Mouse (Mus musculus): ENCODE results near the gene Moap1.

Gene Moap1

DNA sequence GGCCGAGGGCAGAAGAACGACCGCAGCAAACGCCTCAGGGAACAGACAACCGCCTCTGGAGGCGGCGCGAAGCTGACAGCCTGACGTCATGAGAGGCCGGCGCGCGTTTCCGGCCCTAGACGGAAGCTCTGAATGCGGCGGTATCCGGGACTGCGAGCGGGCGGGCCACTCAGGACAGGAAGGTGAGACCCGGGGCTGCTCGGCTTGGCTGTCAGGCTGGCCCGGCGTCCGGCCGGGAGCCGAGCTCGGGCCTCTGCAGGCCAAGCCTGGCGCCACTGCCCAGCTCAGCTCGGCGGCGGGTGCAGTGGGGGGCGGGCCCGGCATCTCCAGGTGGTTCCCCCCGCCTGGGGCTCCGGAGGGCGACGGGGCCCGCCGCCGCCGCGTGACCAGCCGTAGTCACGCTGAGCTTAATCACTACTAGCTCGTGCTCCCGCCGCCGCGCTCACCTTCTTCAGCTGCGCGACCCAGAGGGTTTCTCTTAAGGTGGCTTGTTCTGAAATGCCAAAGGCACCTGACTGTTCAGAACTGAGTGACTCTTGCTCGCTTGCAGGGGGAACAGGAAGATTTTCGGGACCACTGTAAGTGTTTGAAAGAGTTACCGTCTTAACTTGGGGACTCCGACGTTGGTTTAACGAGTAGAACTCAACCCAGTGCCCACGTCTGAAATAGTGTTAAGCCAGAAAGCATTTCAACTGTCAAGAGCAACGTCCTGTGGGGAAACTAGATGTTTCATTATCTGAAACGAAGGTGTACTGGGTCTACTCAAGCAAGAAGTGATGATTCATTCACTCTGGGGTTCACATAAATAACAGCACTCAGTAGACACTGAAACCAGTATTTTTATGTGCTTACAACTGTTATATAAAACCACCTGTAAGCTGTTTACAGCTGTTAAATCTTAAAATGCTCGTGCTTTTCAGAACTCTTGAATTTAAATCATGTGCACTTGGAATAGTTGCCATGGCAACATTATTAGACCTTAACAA is at the start of gene Moap1, which contains the start of gene Tmem251:
TSS of gene Moap1 (minus strand) at position 73 of the 986 bp plus-strand sequence.
TSS of gene Tmem251 (plus strand) at position 174 of the 986 bp plus-strand sequence.
- peak; percentile 92 to 96 for DNase-seq

DNA sequence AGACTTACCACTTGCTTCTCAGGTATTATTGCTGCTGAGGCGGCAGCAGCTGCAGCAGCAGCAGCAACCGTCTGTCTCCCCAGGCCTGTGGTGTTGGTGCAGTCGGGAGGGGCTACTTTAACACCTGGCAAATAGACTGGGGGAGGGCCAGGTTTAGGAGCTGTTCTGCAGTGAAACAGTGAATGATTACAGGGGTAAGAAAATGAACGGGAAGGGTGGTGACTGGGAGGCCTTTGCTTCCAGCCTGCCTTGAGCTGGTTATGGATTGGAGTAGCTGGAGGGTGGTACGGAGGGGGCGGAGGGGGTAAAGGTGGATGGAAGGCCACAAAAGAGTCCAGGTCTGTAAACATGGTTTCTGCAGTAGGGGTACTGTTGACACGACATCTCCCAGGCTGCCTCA is 44.5 kb upstream of the Moap1 start:
- DNase-seq, result no peak

DNA sequence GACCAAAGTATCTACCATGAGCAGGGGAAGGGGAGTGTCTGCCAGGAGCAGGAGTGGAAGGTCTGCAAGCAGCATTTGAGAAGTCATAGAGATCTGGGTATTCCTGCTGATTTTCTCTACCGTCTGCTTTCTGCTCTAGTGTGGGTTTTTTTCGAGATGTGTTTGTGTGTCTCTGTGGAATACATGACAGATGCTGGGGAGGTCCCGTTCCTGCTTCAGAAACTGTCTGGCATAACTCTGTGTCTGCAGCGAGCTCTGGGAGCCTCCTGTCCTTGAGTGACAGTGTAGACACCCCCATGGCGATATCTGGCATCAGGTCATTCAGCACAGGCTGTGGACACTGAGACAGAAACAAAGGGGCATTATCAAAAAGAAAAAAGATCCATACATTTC is 42.1 kb upstream of the Moap1 start:
- DNase-seq, result no peak

DNA sequence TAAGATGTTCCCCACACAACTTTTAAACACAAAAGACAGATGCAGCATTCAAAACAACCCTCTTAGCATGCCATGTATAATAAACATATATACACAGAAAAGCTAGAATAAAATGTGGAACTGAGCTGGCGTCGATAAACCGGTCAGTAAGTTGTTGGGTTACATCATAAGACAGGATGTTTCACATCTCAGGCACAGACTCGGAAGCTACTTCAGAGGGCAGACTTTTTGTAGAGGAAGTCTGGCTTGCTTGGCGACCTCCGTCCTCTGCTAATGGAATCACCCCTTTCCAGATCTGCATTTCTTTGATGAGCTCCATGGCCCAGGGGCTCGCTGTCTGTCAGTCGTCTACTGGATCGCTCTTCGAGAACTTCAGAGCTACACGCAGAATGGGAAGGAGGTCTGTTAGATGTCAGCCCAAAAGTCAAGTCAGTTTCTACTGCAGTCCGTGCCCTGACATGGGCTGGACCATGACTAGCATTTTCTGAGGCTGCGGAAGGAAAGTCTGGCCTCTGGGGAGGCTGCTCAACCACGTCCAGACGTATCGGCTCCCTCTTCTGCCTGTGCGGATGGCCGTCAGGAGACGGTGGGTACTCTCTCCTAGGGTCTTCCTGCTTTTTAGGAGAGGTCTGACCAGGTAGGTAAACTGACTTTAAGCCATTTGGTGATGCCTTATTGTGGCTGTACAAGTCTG is 41.6 kb upstream of the Moap1 start:
- DNase-seq, result no peak

DNA sequence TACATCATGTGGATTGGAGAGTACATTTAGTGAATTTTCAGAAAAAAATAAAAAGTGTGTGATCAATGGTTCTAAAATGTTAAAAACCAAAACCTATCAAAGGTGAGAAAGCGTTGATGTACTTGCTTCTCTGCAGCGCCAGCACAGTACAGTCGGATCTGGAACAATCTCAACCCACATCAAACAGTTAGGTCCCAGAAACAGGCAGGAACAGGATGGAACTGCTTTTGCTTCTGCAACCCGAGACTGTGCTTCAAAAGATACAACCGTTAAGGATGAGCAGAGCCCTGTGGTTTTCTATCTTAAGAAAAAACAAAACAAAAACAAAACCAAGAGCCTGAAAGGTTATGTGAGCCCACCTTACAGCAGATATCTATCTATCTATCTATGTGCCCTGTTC is 39.4 kb upstream of the Moap1 start:
- no peak for DNase-seq

DNA sequence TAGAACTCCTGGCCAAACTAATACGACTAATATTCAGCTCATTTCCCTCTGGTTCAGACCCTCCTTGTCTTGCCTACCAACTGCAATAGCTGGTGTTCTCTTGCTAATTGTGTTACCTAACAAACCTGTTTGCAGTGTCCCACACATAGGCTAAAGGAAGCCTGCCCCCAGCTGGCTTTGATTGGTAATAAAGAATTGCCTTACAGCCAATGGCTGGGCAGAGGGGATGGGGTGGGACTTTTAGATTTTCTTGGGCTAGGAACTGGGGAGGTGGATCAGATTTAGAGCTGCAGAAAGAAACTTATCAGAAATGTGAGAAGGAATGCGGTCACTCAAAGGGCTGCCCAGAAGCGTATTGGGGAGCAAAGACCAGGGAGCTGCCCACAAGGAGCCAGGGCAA is 36.0 kb upstream of the Moap1 start:
- DNase-seq, result peak; percentile 36 to 48

DNA sequence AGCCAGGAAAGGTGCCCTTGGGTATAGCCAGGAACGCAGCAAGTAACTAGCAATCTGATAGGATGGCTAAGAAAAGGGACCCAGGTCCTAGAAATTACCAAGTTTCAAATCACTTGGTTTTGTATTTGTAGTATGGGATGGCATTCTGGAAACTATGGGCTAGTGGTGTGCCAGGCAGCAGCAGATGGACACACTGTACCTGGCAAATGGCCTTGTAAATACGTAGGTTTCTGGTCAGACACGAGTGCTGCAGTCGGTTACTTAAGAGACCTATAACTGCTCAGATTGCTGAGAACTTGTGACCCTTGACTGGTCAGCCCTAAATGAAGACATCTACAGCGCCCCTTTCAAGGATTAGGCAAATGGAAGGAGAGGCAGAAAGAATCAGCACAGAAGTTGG is 34.7 kb upstream of the Moap1 start:
- no peak for DNase-seq

DNA sequence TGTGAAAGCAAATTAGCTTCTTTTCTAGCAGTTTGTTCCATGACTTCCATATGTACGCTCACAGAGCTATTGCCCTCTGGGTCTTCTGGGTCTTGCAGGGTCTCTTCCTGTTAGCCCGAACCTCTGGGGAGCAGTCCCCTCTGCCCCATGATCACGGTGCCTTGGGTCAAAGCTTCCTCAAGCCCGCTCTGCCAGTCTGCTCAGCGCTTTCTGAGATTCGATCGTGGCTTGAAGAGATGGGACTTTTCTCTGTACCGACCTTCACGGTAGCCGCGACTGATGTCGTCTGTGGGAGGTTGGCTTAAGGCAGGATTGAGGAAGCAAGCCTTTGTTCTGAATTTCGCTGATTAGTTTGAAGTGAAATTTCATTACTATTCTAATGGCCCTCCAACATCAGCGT is 32.6 kb upstream of the Moap1 start:
- no peak for DNase-seq

DNA sequence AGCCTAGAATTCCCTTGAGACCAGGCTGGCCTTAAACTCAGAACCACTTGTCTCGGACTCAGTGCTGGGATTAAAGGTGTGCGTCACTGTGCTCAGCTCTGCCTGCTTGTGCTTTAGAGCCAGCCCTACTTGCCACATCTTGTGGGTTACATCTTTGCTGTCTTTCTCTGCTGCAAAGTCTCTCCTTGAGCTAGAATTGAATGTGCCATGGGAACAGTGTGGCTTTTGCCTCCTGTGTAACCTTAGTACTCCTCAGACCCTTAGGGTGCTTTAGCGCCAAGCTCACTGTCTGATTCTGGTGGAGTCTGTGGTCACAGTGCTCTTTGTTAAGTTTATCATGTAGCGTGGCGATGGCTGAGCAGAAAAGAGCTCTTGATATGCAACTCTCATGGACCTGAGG is 29.2 kb upstream of the Moap1 start:
- DNase-seq, result no peak

DNA sequence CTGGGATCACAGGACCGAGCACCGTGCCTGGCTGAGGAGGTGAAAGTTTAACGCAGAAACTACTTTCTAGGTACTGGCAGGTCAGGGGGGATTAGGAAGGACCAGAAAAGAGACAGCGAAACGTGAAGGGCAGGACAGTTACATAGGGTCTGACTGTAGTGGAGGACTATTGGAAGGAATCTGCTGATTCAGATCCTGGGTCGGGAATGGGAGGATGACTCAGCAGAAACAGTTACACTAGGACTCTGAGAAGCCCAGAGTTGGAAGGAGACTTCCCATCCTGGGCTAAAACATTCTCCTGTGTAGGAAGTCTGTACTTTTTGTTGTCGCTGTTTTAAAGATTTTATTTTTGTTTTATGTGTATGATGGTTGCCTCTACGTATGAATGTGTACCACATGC is 28.1 kb upstream of the Moap1 start:
- DNase-seq, result no peak

DNA sequence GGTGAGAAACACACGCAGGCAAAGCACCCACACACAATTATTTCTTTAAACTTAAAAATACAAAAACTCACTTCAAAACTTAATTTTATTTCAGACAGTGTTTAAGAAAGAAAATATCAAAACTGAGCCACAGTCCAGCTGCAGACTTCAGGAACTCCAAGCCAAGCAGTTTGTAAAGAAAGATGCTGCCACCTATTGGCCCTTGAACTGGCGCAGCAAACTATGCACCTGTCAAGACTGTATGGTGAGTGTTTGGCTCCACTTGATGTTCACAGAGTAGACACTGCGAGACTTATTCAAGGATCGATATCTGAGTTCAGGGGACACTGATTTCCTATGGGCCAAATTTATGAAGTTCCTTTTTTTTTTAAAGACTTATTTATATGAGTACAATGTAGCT is 25.5 kb upstream of the Moap1 start:
- peak in 1 of 2 experiments; percentile 30 for DNase-seq

DNA sequence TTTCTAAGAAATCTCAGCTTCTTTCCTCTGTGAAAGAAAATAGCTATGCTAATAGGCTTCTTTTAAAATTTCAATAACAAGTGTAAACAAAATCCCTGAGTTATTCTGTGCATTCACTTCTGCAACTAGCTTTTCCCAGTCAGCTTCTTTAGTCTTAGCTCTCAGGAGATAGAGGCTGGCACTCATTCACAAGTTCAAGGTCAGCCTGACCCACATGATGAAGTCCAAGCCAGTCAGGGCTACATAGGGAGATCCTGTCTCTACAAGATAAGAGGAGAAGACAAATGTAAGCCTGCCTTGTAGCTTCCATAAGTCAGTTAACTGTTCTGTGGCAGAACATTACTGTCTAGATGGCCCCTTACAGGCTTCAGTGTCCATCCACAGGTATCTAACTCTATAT is 20.2 kb upstream of the Moap1 start:
- no peak for DNase-seq

DNA sequence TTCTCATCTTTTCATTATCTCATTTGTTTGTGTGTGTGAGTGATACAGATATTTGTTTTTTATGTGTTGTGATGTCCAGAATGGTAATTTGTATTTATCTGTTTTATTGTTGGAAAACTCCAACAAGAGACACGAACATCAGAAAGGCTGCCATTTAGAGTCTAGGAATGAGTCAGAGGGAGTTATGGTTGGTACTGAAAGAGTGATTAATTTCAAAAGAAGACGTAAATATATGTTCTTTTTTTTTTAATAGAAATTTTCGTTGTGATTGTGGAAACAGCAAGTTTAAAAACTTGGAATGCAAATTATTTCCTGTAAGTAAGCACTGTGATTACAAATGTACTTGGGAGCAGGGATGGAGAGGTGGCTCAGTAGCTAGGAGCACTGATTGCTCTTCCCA is 18.2 kb upstream of the Moap1 start:
- DNase-seq, result no peak

DNA sequence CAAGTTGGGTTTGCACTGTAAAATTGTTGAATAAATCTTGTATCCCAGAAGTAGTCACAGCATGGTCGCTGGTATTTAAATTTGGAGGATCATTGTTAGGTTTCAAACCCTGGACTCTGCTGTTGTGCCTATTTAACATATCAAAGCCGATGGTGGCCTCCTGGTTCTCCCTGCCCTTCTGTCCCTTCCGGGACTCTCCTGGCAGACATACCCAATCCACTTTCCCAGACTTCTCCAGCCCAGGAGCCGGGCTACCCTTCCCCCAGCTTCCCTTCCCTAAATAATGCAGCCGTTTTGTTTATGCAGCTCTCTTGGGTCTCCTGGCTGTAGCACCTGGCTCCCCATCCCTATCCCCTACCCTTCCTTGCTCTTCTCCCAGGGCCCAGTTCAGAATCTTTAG is 15.5 kb upstream of the Moap1 start:
- peak in 1 of 2 experiments; percentile 38 for DNase-seq

DNA sequence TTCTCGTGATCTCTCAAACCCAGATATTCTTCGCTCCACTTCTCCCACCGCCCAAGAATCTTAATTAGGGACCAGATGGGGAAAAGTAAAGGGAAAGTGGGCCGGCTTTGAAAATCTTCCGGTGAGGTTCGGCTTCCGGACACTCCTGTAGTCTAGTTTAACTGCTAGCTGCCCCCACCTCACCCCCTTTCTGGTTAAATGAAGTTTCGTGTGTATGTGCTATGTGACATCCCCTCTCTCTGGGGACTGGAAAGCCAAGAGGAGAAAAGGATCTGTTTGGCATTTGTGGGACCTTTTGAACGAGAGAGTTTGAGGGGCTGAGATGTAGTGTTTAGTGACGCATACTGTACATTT is 14.9 kb upstream of the Moap1 start, which contains the start of gene Gm20604:
TSS of gene Gm20604 (minus strand) at position 270 of the 354 bp plus-strand sequence.
- no peak for DNase-seq

DNA sequence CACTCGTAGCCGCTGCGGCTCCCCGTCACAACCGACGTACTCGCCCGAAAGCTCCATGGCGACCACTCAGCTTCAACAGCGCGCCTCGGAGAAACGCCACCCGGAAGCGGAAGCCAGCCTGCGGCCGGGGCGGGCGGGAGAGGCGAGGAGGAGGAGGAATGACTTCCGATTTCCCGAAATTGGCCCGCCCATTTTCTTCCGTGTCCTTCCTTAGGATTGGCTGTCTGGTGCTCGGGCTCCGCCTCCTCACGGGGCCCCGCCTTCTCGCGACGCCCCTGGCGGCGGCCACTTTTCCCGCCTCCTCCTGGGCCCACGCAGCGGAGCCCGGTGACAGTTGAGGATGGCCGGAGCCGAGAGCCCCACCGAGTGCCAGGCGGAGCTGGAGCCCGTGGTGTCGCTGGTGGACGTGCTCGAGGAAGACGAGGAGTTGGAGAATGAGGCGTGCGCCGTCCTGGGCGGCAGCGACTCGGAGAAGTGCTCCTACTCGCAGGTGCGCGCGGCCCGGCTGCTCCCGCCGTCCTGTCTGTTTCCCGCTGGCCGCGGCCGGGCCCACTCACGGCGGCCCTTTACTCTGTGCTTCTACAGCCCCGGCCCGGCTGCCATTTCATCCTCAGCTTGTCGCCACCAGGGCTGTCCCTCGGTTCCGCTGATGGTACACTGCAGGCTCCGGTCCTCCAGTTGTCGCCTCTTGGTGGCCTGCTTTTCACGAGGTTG is 14.4 kb upstream of the Moap1 start, which contains the start of the genes Gm28051, Gon7 and Ubr7:
TSS of gene Gm28051 (minus strand) at position 77 of the 714 bp plus-strand sequence.
TSS of gene Gon7 (minus strand) at position 115 of the 714 bp plus-strand sequence.
TSS of gene Ubr7 (plus strand) at position 279 of the 714 bp plus-strand sequence.
- peak; percentile 98 for DNase-seq

DNA sequence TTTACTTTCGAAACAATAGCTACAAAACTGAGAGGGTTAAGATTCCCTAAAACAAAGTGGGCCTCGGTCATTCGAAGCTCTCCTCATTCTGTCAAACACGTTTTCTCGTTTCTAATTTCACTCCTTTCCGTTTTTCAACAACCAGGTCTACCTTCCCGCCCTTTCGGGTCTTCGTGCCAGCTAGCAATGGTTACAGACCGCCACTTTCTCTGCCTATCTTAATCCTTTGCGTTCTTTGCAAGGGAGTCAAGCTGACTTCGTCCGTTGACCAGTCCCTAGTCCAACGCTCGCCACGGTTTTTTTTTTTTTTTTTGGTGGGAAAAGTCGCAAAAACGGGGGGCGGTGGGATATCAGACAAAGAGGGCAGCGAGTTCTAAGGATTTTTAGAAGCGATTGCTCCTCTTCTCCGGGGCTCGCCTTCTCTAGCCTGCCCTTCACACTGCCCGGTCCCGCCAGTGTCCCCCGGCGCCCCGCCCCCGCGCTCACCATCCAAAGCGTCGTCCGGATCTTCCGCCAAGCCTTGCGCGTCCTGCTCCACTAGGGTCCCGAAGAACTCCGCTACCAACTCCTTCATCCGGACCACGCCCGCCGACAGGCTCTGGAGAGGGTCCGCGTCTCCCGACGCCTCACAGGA is 13.7 kb upstream of the Moap1 start:
- DNase-seq, result peak in 1 of 2 experiments; percentile 88

DNA sequence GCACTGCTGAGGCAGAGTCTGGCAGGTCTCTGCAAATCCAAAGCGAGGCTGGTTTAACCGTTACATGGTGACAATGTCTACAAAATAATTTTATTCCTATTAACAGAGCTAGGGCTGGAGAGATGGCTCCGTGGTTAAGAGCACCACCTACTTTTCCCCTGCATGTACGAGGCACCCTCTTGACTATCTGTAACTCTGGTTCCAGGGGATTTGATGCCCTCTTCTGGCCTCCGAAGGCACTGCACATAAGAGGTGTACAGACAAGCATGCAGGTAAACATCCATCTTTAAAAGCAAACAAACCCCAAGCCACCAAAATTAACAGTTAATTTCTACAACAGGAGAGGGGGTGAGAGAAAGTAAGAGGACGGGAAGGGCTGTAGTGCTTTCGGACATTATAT is 12.8 kb upstream of the Moap1 start:
- peak in 1 of 2 experiments; percentile 43 for DNase-seq

DNA sequence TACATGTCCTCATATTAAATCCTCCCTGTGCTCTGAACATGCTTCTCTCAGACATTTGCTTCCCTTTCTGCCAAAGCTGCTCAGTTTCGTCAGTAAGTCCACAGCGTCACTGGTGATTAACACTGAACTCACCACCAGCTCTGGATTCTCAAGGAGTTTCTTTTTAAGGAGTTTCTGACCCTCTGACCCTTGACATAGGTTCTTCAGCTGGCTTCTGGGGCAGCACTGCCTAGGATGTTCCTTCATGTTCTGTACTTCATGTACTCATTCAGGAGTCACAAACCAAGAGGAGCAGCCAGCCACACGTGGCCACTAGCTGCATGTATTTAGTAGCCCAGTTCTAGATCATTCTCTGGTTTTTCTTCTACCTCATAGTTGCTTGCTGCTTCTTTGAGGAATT is 4.8 kb upstream of the Moap1 start:
- DNase-seq, result no peak

DNA sequence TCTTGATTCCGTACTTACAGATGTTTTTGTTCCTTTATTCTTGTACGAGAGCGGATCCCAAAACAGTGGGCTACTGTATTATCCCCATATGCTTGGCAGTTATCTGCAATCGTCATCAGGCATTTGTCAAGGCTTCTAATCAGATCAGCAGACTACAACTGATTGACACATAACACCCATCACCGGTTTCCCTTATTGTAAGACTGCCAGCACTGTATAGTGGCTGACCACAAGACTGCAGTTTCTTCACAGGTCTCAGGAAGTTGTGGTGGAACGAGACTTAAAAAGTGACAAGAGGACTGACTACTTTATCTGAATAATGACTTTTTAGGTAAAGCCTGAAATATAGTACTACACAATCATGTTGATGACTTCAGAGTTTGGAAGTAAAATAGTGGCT is 1.4 kb upstream of the Moap1 start:
- DNase-seq, result no peak

DNA sequence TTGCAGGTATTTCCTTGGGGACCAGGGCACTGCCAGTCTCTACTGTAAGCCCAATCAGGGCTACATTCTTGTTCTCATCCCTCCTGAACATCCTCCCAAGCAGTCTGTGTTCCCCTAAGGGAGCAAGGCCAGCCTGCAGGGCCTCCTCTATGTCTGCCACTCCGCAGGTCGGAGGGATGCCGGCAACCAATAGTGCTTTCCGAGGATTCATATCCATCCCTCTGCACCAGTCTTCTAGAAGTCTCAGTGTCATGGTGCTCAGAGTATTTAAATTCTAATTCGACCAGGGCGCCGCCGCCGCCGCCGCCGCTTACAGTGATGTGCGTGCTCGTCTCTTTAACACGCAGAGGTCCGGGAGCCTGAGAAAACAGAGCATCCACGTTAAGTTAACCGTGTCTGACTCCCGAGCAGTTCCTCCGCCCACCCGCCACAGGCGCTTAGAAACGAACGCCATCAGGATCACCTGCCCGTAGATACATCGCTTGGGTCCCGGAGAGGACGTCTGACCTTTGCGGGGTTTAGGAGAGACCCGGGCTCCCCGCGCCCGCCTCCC is 349 bp downstream of the Moap1 start:
- DNase-seq, result no peak

DNA sequence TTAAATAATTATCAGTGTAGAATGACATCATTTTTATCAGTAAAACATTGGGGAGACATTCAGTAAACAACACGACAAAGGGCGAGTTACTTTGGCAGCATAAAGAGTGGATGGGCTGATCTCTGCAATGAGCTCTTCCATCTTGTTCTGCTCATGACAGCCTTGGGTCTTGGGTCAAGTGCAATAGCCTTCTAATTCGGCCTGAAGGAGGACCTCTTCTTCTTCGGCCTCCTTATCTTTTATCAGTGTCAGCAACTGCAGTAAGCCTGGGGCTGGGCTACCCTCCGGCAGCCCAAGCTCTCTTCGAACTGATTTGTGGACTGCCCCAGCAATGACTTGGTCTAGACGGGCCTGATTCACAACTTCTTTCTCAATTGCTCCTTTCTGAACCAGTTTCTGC is 1.4 kb downstream of the Moap1 start:
- no peak for DNase-seq
